10 mouse cellular contexts compared by ENCODE assay signal in the genomic region with DNA sequence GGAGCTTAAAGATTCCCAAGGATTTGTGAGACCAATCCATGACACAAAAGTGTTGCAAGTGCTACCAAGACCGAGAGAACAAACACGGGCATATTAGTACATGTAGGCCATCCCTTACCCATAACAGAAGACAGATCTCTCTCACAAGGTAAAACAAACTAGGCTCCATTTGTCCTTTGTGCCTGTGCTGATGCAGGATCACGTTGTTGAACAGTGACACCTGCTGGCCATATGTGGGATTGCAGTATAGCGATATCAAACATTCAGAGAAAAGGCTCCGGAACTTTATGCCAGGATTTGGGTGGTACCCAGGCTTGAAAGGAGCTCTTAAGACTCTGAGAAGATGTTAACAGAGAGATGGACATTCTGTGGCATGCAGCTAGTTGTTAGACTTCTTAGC. TPM values are rescaled to one million over a fixed set of nuclear protein-coding genes. Genes with fewer than 3 reads are reported as not detected.
DNase-seq lines count a peak whose midpoint lies in the region; ATAC-seq lines count a peak whose summit lies in the region.
"Had no signal": no experiment of that assay in that cellular context is flagged by ENCODE, and none has a peak within 500 bp of the region (broad histone marks: within the 10 kb centered on the region; RNA-seq: fewer than 3 reads in every experiment).

No protein-coding gene starts in this region.

- peak; percentile 94 for DNase-seq in hindbrain, embryonic 14.5 days (ENCODE audit: low spot score)
- DNase-seq in ZHBTc4 (ENCODE audit: low read depth, low spot score), result peak; percentile 85
- peak; percentile 95 for DNase-seq in hindlimb bud, embryonic 11.5 days (ENCODE audit: extremely low spot score, low read depth, low spot score)
- DNase-seq in limb, embryonic 10.5 days (ENCODE audit: low spot score), result peak; percentile 87
- DNase-seq in retina, postnatal 1 day, result peak; percentile 88
- DNase-seq in urinary bladder, postnatal 10 days (ENCODE audit: low spot score), result peak; percentile 51

- H3K4me3 ChIP-seq in hindbrain, embryonic 14.5 days (replicated peaks; ENCODE audit: low read length), result no peak overlapping the region
- no peak overlapping the region for H3K4me3 ChIP-seq in hindbrain, embryonic 13.5 days
- H3K4me3 ChIP-seq in limb, embryonic 10.5 days, result no peak overlapping the region
- H3K4me3 ChIP-seq: erythroblast, embryonic 14.5 days; neural tube, embryonic 13.5 days had no signal

- no peak for ATAC-seq in hindbrain, embryonic 14.5 days (ENCODE audit: low FRiP score)
- no peak for ATAC-seq in hindbrain, embryonic 13.5 days (ENCODE audit: low FRiP score)
- peak; percentile 33; the same call in 1 of the 2 replicates for ATAC-seq in common myeloid progenitor, adult 5-6 weeks (replicated peaks; ENCODE audit: low read depth, poor library complexity, severe bottlenecking)

- no peak overlapping the region for H3K27ac ChIP-seq in hindbrain, embryonic 14.5 days
- no peak overlapping the region for H3K27ac ChIP-seq in hindbrain, embryonic 13.5 days
- H3K27ac ChIP-seq in limb, embryonic 10.5 days, result peak overlapping the region; percentile 32
- H3K27ac ChIP-seq: neural tube, embryonic 13.5 days had no signal

- H3K4me1 ChIP-seq in hindbrain, embryonic 14.5 days (replicated peaks; ENCODE audit: control insufficient read depth, insufficient read depth, low read length), result peaks cover 3% of the 10 kb centered on the region
- peaks cover 19% of the 10 kb centered on the region for H3K4me1 ChIP-seq in hindbrain, embryonic 13.5 days (replicated peaks)
- peaks cover 31% of the 10 kb centered on the region for H3K4me1 ChIP-seq in limb, embryonic 10.5 days

- WGBS in hindbrain, embryonic 14.5 days, result 8% methylated on average over 5 of the region's 5 CpGs
- 8% methylated on average over 5 of the region's 5 CpGs for WGBS in hindbrain, embryonic 13.5 days
- 9% methylated on average over 5 of the region's 5 CpGs for WGBS in limb, embryonic 10.5 days

- H3K9ac ChIP-seq in hindbrain, embryonic 14.5 days, result no peak overlapping the region
- H3K9ac ChIP-seq in hindbrain, embryonic 13.5 days, result no peak overlapping the region
- H3K9ac ChIP-seq: neural tube, embryonic 13.5 days had no signal

- H3K36me3 ChIP-seq in hindbrain, embryonic 14.5 days (replicated peaks; ENCODE audit: control insufficient read depth, insufficient read depth), result no peaks in the 10 kb centered on the region
- no peaks in the 10 kb centered on the region for H3K36me3 ChIP-seq in hindbrain, embryonic 13.5 days
- H3K36me3 ChIP-seq in limb, embryonic 10.5 days, result no peaks in the 10 kb centered on the region
- H3K36me3 ChIP-seq: neural tube, embryonic 13.5 days had no signal

- peaks cover 23% of the 10 kb centered on the region for H3K27me3 ChIP-seq in hindbrain, embryonic 14.5 days (ENCODE audit: control insufficient read depth, insufficient read depth, low read length)
- peaks cover 30% of the 10 kb centered on the region for H3K27me3 ChIP-seq in hindbrain, embryonic 13.5 days
- peaks cover 26% of the 10 kb centered on the region for H3K27me3 ChIP-seq in limb, embryonic 10.5 days (ENCODE audit: low read depth, poor library complexity, severe bottlenecking)

- H3K4me2 ChIP-seq in hindbrain, embryonic 14.5 days (replicated peaks), result no peak overlapping the region
- H3K4me2 ChIP-seq in hindbrain, embryonic 13.5 days, result no peak overlapping the region
- H3K4me2 ChIP-seq: neural tube, embryonic 13.5 days had no signal

- no peaks in the 10 kb centered on the region for H3K9me3 ChIP-seq in hindbrain, embryonic 14.5 days (ENCODE audit: control insufficient read depth, low read length)
- no peaks in the 10 kb centered on the region; the same call in 1 of the 2 replicates for H3K9me3 ChIP-seq in hindbrain, embryonic 13.5 days
- no peaks in the 10 kb centered on the region for H3K9me3 ChIP-seq in limb, embryonic 10.5 days (replicated peaks)
- H3K9me3 ChIP-seq: neural tube, embryonic 13.5 days had no signal

RNA-seq across cellular contexts. Expression of gene Spsb1, which starts 3.7 kb away (rescaled TPM):
- polyA plus RNA-seq in hindbrain, embryonic 14.5 days (2014; fragmentation: Nextera tagmentation; extraction: Ambion mirVana), result 7.0 and 7.2 TPM in 2 replicates
- 7.2 and 7.8 TPM in 2 replicates for polyA plus RNA-seq in hindbrain, embryonic 13.5 days (2015; fragmentation: Nextera tagmentation; extraction: Ambion mirVana)
- not detected in 2 replicates for total RNA-seq in common myeloid progenitor, adult 5-6 weeks (2017)
- 13.7 and 18.8 TPM in 2 replicates for polyA plus RNA-seq in limb, embryonic 10.5 days (2016; fragmentation: Nextera tagmentation; extraction: Ambion mirVana)
- polyA plus RNA-seq: erythroblast, embryonic 14.5 days had no signal

RNA-seq across cellular contexts. Expression of gene H6pd, which starts 50.3 kb away (rescaled TPM):
- polyA plus RNA-seq in hindbrain, embryonic 14.5 days (2014; fragmentation: Nextera tagmentation; extraction: Ambion mirVana), result 3.1 and 3.2 TPM in 2 replicates
- 2.4 and 2.7 TPM in 2 replicates for polyA plus RNA-seq in hindbrain, embryonic 13.5 days (2015; fragmentation: Nextera tagmentation; extraction: Ambion mirVana)
- total RNA-seq in common myeloid progenitor, adult 5-6 weeks (2017), result 15.2 and 19.5 TPM in 2 replicates
- polyA plus RNA-seq in limb, embryonic 10.5 days (2016; fragmentation: Nextera tagmentation; extraction: Ambion mirVana), result 4.5 and 5.6 TPM in 2 replicates
